Mouse (Mus musculus): ENCODE measurements around the gene Dip2b.

GRCm38 (mm10) chr15:100100336-100100735 is 61.9 kb downstream of the Dip2b start:
- no peak for TF ChIP-seq CTCF (IDR thresholded peaks at IDR 0.05; ENCODE audit: extremely low read depth, insufficient read depth, low read length)
- TF ChIP-seq POLR2A (IDR thresholded peaks at IDR 0.05; ENCODE audit: extremely low read depth, insufficient read depth, low read length) = no peak
